Mouse (Mus musculus) heart, embryonic 10.5 days (tissue): ENCODE results near the gene Reck. TPM values are rescaled to one million over a fixed set of nuclear protein-coding genes. Genes with fewer than 3 reads are reported as not detected.

ENCODE experiments used
- DNase-seq: peaks from one replicate; pipeline ENCODE4 v3.0.0-alpha.2; 2017; ENCODE audit warnings: low spot score
- H3K27ac ChIP-seq: fragments of 300-500 bp; sonication (generic); 2 replicates; pipeline ENCODE4 v1.5.1; 2016; ENCODE audit warnings: mild to moderate bottlenecking
- H3K27me3 ChIP-seq: fragments of 300-500 bp; sonication (generic); 2 replicates; pipeline ENCODE4 v1.6.1; 2016; ENCODE audit warnings: mild to moderate bottlenecking; ENCODE audit not compliant: poor library complexity, insufficient read depth, severe bottlenecking
- H3K36me3 ChIP-seq: fragments of 300-500 bp; sonication (generic); 2 replicates; pipeline ENCODE4 v1.6.1; 2016; ENCODE audit warnings: mild to moderate bottlenecking, moderate library complexity
- H3K4me1 ChIP-seq: fragments of 300-500 bp; sonication (generic); 2 replicates; pipeline ENCODE4 v1.6.1; 2016; ENCODE audit warnings: mild to moderate bottlenecking
- H3K4me3 ChIP-seq: fragments of 300-500 bp; sonication (generic); 2 replicates; pipeline ENCODE4 v1.5.1; 2016; ENCODE audit warnings: mild to moderate bottlenecking, moderate library complexity
- H3K9me3 ChIP-seq: fragments of 300-500 bp; sonication (generic); 2 replicates; pipeline ENCODE4 v1.6.1; 2016; ENCODE audit warnings: mild to moderate bottlenecking, moderate library complexity
- WGBS: fragments of 180-500 bp; shearing (Covaris S2); methylation state at CpG from one replicate; pipeline ENCODE4 v1.1.7; 2016; 5-methylcytosine and 5-hydroxymethylcytosine counted together
- polyA plus RNA-seq: library from polyadenylated mRNA; unstranded; fragments of >200 nt; fragmentation: Nextera tagmentation; extraction: Ambion mirVana; gene quantifications from 2 replicates; pipeline ENCODE4 v1.2.1, GENCODE M21; 2016

The Reck gene
- polyA plus RNA-seq, 1 experiment from 2014 or later, result 17.4 TPM

DNA sequence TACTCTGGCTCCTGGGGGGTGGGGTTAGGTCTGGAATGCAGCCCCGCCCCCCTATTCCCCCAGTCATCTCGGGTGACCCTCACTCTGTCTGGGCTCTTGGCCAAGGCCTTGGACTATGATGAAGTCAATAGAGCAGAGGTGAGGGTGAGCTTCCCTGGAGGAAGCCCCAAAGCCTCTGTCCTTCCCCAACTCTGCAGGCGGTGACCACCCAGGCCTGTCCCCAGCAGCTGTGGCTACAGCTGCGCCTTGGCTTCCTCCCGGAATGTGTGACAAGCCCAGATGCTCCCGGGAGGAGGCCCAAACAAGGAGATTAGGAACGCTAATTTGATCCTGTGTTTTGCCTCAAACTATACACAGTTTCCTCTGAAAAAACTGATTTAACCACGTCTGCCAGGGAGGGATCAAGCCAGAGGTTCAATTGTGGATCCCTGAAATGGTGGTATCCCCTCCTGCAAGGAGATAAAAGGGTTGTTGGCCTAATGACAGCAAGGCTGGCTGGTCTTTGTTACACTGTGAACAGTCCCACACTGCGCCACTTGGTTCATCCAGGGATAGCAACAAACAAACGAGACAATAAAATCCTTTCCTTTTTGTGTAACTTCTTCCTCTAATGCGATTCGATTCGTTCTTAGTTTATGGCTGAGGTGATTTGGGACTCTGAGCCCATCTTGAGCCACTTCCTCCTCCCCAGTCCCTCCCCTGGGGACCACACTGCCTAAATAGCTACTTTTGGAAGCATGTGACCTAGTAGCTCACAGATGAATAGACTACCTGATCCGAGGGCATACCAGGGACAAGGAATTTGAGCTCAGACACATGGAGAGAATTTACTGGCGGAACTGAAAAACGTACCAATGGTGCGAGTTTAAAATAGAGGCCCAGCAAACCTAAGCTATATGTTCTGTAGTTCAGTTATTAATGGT is 103.5 kb downstream of the Reck start:
- peak; percentile 71 for DNase-seq

DNA sequence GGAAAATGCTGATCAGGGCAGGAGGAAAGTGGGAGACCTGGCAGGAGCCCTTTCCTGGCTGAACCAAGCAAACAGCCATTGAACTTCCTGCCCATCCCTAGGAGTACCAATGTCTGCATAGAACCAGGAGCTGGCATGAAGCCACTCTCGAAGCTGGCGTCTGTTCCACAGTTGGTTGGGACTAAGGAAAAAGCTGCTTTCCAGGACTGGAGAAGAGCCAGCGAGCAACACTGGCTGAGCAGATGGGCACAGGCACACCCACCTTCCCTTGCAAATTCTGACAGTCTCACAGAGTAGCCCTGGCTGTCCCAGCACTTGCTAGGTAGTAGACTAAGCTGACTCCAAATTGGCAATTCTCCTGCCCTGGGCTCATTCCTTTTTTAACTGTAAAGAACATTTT is 104.4 kb downstream of the Reck start:
- no peak overlapping the region for H3K4me3 ChIP-seq
- peaks cover 15% of the 10 kb centered on the region; the same call in 1 of the 2 replicates for H3K27me3 ChIP-seq
- no peaks in the 10 kb centered on the region for H3K9me3 ChIP-seq
- DNase-seq, result peak; percentile 62
- H3K36me3 ChIP-seq, result 0 out of 2 replicates have a peak, but pooled peaks cover under 1% of the 10 kb centered on the region
- peaks cover 24% of the 10 kb centered on the region for H3K4me1 ChIP-seq
- H3K27ac ChIP-seq, result no peak overlapping the region
- WGBS, result 79% methylated on average over 3 of the region's 3 CpGs

More for the DNA sequence above, 103.5 kb downstream of the Reck start:
- Histone ChIP-seq H3K27me3 (peaks cover 6% of the 10 kb centered on the region; the same call in 1 of the 2 replicates), H3K27ac (peak overlapping the region; percentile 32; the same call in 1 of the 2 replicates), H3K9me3 (no peaks in the 10 kb centered on the region), H3K4me1 (peaks cover 24% of the 10 kb centered on the region), H3K36me3 (0 out of 2 replicates have a peak, but pooled peaks cover 5% of the 10 kb centered on the region), H3K4me3 (no peak overlapping the region)
- 35% methylated on average over 17 of the region's 17 CpGs for WGBS

DNA sequence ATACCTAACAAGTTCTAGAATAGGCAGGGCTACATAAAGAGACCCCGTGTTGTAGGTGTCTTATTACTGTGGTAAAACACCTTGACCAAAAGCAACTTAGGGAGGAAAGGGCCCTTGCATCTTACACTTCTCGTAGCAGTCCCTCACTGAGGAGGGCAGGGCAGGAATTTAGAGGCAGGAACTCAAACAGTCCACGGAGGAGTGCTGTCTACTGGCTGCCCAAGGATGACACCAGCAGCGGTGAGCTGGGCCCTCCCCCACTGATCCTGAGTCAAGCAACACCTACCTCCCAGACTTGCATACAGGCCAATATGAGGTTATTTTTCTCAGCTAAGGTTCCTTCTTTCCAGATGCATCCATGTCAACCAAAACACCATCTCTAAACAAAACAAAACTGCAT is 104.9 kb downstream of the Reck start:
- peaks cover 24% of the 10 kb centered on the region for H3K4me1 ChIP-seq
- no peaks in the 10 kb centered on the region for H3K9me3 ChIP-seq
- H3K27ac ChIP-seq, result no peak overlapping the region
- peaks cover 15% of the 10 kb centered on the region; the same call in 1 of the 2 replicates for H3K27me3 ChIP-seq
- H3K36me3 ChIP-seq, result no peaks in the 10 kb centered on the region
- peak; percentile 51 for DNase-seq
- WGBS, result 79% methylated on average over 4 of the region's 4 CpGs
- H3K4me3 ChIP-seq, result no peak overlapping the region

DNA sequence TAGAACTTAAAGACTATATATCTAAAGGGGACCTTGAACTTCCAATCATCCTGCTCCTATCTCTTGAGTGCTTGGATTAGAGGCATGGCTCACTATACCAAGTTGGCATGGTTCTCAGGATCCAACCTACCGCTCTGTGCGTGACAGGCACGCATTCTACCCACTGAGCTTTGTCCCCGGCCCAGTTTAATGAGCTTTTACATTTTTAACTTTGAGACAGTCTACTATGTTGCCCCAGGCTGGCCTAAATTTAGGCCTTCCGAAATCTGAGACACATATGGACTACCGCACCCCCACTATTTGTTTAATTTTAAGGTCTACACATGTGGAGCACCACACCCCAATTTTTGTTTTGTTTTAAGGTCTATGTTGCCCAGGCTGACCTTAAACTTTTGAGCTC is 105.5 kb downstream of the Reck start:
- DNase-seq, result peak; percentile 56
- H3K9me3 ChIP-seq, result no peaks in the 10 kb centered on the region
- WGBS, result 94% methylated on average over 6 of the region's 6 CpGs
- H3K4me1 ChIP-seq, result peaks cover 24% of the 10 kb centered on the region
- H3K36me3 ChIP-seq, result no peaks in the 10 kb centered on the region
- H3K27ac ChIP-seq, result no peak overlapping the region
- H3K4me3 ChIP-seq, result no peak overlapping the region
- peaks cover 15% of the 10 kb centered on the region; the same call in 1 of the 2 replicates for H3K27me3 ChIP-seq

DNA sequence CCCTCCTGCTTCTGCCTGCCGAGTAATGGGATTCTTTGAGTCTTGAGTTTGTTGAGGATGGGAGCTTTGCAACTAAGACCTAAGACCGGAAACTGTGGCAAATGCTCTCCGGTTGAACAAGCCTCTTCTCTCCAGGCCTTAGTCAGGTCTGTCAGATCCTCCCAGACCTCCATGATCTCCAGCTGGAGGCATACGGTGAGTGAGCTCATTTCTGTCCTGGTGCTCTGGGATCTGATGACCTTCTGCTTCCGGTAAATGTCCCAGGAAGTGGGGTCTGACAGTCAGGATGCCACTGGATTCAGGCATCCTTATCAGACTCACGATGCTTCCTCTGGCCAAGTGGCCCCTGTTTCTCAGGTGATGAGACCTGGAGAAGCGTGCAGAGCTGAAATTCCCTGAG is 105.9 kb downstream of the Reck start:
- Histone ChIP-seq H3K9me3 (no peaks in the 10 kb centered on the region), H3K4me3 (no peak overlapping the region), H3K36me3 (no peaks in the 10 kb centered on the region), H3K4me1 (peaks cover 24% of the 10 kb centered on the region), H3K27me3 (peaks cover 15% of the 10 kb centered on the region; the same call in 1 of the 2 replicates), H3K27ac (0 out of 2 replicates have a peak overlapping the region, but pooled peaks have one; percentile 16)
- WGBS, result 68% methylated on average over 7 of the region's 7 CpGs
- peak; percentile 66 for DNase-seq

DNA sequence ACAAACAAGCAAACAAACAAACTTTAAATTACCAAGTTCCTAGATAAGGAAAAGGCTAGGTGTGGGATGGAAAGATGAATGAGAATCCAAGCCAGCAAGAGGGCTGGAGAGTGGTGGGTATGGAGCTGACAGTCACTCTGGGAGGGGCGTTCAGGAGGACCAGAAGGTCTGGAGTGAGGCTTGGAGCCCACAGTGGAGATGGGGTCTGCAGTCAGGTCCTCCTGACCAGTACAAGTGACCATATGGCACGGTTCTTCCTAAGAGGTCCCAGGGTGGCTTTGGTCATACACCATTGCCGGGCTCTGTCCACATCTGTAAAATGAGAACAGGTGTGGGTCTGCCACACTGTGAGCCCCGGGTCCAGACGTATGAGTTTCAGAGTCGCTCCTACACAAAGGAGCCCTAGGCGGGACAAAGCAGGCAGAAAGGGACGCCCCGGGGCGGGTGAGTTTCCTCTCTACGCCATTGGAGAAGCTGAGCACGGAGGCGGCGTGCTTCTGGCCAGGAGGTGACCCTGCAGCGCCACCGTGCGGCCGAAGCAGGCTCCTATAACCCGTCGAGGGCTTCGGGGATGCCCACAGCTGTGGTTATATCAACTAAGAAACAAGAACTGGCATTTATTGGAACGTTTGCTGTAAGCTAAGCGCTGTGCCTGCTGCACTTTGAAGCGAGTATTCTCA is 106.9 kb downstream of the Reck start:
- WGBS, result 2% methylated on average over 24 of the region's 24 CpGs
- Histone ChIP-seq H3K4me1 (peaks cover 24% of the 10 kb centered on the region), H3K27me3 (peaks cover 15% of the 10 kb centered on the region; the same call in 1 of the 2 replicates), H3K4me3 (peak overlapping the region; percentile 61), H3K9me3 (no peaks in the 10 kb centered on the region), H3K27ac (peak overlapping the region; percentile 94), H3K36me3 (no peaks in the 10 kb centered on the region)
- peak; percentile 95 for DNase-seq

DNA sequence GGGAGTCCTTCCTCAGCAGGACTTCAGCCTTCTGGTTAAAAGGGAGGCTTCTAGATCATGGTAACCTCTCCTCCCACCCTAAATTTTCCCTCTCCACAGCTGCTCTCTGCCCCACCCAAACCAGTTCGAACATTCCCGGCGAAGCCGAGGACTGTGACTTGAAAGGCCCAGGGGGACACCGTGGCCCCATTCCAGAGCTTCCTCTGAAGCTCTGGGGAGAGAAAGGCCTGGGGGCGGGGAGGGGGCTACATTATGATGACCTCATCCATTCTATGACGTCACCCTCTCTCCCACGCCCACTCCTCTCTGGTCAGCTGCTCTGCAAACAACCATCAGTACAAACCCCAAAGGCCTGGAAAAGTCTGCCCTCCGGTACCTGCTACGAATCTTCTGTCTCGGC is 107.9 kb downstream of the Reck start, which contains the start of gene Ccin:
TSS of gene Ccin (plus strand) at position 303 of the 400 bp plus-strand sequence.
- peaks cover 20% of the 10 kb centered on the region for H3K4me1 ChIP-seq
- H3K27ac ChIP-seq, result peak within 1 kb of the TSS; percentile 94
- no peaks in the 10 kb centered on the region for H3K9me3 ChIP-seq
- peaks cover 15% of the 10 kb centered on the region; the same call in 1 of the 2 replicates for H3K27me3 ChIP-seq
- 74% methylated on average over 11 of the region's 11 CpGs for WGBS
- peak within 1 kb of the TSS; percentile 61 for H3K4me3 ChIP-seq
- peak; percentile 61 for DNase-seq
- H3K36me3 ChIP-seq, result no peaks in the 10 kb centered on the region

DNA sequence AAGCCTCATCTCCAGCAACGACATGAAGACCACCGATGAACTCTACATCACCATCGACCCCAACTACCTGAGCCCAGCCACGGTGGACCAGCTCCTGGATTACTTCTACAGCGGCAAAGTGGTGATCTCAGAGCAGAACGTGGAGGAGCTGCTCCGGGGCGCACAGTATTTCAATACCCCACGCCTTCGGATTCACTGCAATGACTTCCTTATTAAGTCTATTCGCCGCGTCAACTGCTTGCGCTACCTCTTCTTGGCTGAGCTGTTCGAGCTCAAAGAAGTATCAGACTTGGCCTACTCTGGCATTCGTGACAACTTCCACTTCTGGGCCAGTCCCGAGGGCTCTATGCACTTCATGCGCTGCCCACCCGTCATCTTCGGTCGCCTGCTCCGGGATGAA is 108.4 kb downstream of the Reck start:
- Histone ChIP-seq H3K9me3 (no peaks in the 10 kb centered on the region), H3K27ac (no peak overlapping the region), H3K4me3 (no peak overlapping the region), H3K4me1 (peaks cover 14% of the 10 kb centered on the region), H3K36me3 (no peaks in the 10 kb centered on the region), H3K27me3 (peaks cover 15% of the 10 kb centered on the region; the same call in 1 of the 2 replicates)
- peak; percentile 72 for DNase-seq
- WGBS, result 90% methylated on average over 22 of the region's 22 CpGs

DNA sequence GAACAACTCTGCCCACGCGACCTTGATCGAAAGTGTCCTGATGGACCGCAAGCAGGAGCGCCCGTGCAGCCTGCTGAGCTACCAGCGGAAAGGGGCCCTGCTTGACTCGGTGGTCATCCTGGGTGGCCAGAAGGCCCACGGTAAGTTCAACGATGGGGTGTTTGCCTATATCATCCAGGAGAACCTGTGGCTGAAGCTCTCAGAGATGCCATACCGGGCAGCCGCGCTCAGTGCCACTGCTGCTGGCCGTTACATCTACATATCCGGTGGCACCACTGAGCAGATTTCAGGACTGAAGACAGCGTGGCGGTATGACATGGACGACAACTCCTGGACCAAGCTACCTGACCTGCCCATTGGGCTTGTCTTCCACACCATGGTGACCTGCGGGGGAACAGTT is 109.0 kb downstream of the Reck start:
- no peak overlapping the region for H3K4me3 ChIP-seq
- H3K27ac ChIP-seq, result no peak overlapping the region
- H3K36me3 ChIP-seq, result no peaks in the 10 kb centered on the region
- DNase-seq, result peak; percentile 70
- H3K9me3 ChIP-seq, result no peaks in the 10 kb centered on the region
- 87% methylated on average over 19 of the region's 19 CpGs for WGBS
- peaks cover 15% of the 10 kb centered on the region; the same call in 1 of the 2 replicates for H3K27me3 ChIP-seq
- 0 out of 2 replicates have a peak, but pooled peaks cover 11% of the 10 kb centered on the region for H3K4me1 ChIP-seq

DNA sequence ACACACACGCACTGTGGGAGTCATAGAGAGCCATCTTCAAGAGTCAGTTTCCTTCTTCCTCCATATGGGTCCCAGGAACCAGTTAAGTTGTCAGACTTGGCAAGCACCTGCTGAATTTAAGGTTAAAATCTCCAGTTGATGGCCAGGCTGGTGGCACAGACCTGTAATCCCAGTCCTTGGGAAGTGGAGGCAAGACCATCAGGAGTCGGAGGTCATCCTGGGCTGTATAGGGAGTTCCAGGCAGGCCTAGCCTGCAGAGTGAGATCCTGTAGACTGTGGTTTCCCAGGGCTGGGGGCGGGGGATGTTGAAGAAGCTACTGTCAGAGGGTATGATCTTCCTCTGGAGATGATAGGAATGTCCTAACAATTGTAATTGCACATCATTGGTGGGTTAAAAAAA is 113.6 kb downstream of the Reck start:
- no peaks in the 10 kb centered on the region for H3K4me1 ChIP-seq
- H3K27ac ChIP-seq, result no peak overlapping the region
- H3K36me3 ChIP-seq, result no peaks in the 10 kb centered on the region
- peaks cover 6% of the 10 kb centered on the region; the same call in 1 of the 2 replicates for H3K27me3 ChIP-seq
- H3K4me3 ChIP-seq, result no peak overlapping the region
- WGBS, result 83% methylated on average over 3 of the region's 3 CpGs
- peak; percentile 52 for DNase-seq
- H3K9me3 ChIP-seq, result no peaks in the 10 kb centered on the region

DNA sequence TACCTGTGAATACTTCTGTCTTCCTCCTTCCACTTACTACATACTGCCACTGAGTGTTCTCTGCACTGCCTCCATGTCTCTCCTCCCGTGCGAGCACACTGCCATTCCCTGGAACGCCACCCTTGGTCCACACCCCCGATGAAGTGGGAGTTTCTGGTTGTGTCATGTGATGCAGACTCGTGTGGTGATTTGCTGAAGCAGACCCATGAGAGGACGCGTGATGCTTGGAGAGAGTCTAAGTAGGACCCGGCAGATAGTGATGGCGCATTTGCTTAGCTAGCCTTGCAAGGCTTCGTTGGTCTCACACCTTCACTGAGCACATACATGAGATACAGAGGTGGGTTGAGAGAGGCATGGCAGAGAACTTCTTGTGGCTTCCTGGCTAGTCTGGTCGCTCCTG is 117.7 kb downstream of the Reck start:
- DNase-seq, result peak; percentile 30
- Histone ChIP-seq H3K27me3 (no peaks in the 10 kb centered on the region), H3K4me1 (no peaks in the 10 kb centered on the region), H3K9me3 (no peaks in the 10 kb centered on the region), H3K4me3 (no peak overlapping the region), H3K27ac (no peak overlapping the region), H3K36me3 (no peaks in the 10 kb centered on the region)
- 89% methylated on average over 11 of the region's 11 CpGs for WGBS

DNA sequence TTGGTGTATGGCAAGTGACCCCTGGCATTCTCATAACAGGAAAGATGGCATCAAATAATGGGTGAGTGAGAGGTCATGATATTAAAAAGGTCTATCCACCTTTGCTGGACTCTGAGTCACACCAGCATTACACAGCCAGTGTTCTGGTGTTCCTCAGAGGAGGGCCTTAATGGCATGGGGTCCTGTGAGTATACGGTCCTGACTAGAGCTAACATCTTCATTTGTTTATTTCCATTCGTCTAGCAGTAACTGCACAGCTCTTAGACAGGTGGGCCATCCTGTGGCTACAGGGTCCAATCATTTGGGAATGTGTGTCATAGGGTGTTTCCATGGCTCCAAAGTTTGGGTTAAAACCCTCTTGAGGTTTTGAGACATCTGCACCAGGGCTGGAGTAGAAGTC is 119.0 kb downstream of the Reck start:
- WGBS, result 70% methylated on average over 2 of the region's 2 CpGs
- Histone ChIP-seq H3K4me3 (no peak overlapping the region), H3K9me3 (no peaks in the 10 kb centered on the region), H3K27ac (no peak overlapping the region), H3K27me3 (no peaks in the 10 kb centered on the region), H3K4me1 (no peaks in the 10 kb centered on the region), H3K36me3 (no peaks in the 10 kb centered on the region)
- peak; percentile 61 for DNase-seq
